Mouse (Mus musculus): ENCODE data around the gene Tbc1d20. TPM values are rescaled to one million over a fixed set of nuclear protein-coding genes. Genes with fewer than 3 reads are reported as not detected.
"Not testable (repeated sequence)": the region's sequence is repeated elsewhere in the genome, so short reads cannot be mapped to it uniquely, and the experiment has no call there.

Tbc1d20 gene
- total RNA-seq (2021): 10 to 100 TPM; 61.4 to 71.4 TPM

DNA sequence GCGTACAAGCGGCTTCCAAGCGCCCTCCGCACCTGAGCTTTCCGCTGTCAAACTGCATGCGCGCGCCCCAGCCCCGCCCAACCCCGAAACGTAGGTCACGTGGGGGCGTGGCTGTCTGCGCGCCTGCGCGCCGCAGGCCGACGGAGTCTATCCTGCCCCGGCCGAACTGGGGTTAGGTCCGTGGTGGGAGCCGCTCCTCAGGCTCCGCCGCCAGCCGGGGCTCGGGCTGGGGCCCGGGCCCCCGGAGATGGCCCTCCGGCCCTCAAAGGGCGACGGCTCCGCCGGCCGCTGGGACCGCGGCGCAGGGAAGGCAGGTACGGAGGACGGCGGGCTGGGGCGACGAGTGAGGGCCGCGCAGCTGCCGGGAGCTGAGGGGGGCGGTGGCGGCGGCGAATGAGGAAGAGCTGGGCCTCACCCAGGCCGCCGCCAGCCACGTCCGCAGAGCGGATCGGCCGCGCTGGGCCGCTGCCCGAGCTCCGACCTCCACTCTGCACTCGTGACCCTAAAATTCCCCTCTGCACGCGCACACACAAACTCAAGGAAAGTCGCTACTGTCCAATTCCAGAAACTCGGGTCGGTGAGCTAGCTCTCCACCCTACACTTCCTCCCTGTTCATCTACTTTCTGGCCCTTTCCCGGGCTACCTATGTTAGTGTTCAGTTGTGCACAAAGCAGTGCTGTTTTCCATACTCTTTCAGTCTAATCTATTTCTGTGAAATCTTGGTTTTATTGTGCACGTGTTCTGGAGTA is at the start of gene Tbc1d20:
Tbc1d20 (plus strand) TSS at position 102 of the 749 bp plus-strand sequence.
- intact Hi-C loops (cut with DNase I): loop anchor here (2.0 to 5.0 kb wide), 2 partner anchors 37 to 73 kb away; no protein-coding TSS in a partner anchor
- peak; percentile 91 to 93 for DNase-seq

GRCm38 (mm10) chr2:152247213-152247612 is 46.4 kb upstream of the Tbc1d20 start:
- intact Hi-C loops (cut with DNase I): no loop called here
- DNase-seq: no peak

DNA sequence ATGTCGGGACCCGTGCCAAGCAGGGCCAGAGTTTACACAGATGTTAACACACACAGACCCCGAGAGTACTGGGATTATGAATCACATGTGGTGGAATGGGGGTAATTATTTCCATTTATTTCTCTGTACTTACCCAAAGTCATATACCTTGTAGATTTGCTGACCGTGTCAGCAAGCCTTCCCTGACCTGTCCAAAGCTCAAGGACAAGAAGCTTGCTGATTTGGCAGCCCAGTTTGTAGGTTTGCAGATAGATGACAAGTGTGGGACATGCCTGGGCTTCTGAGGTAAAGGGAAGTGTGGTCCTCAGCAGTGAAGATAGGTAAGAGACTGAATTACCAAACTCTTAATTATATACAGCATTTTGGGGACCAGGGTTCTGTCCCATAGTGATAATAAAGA is 43.1 kb upstream of the Tbc1d20 start:
- intact Hi-C loops (cut with DNase I): no loop called here
- no peak for DNase-seq

GRCm38 (mm10) chr2:152259739-152260138 is 33.9 kb upstream of the Tbc1d20 start:
- intact Hi-C loops (cut with DNase I): no loop called here

GRCm38 (mm10) chr2:152273639-152274038 is 20.0 kb upstream of the Tbc1d20 start:
- no peak for DNase-seq
- intact Hi-C loops (cut with DNase I): no loop called here

More at GRCm38 (mm10) chr2:152259739-152260138, 33.9 kb upstream of the Tbc1d20 start:
- no peak for DNase-seq

DNA sequence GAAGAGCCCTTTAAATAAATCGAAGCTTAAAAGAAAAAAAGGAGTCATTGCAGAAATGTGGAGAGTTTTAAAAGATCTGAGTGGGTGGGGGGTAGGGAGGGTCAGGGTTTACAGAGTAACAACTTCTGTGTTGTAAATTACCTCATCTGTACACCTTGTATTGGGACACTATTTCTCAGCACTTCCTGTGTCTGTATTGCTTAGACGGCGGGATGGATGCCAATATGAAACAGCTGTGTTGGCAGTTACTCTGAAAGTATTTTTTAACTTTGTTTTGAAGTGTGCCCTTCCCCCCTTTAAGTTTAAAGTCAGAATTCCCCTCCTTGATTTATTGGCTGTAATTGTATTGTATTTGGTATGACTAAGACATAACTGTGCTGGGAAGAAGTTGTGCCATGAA is 12.2 kb upstream of the Tbc1d20 start:
- DNase-seq: peak; percentile 22 to 26

GRCm38 (mm10) chr2:152287560-152287959 is 6.1 kb upstream of the Tbc1d20 start:
- no peak for DNase-seq
- intact Hi-C loops (cut with DNase I): no loop called here

More for the DNA sequence above, 12.2 kb upstream of the Tbc1d20 start:
- intact Hi-C loops (cut with DNase I): no loop called here

DNA sequence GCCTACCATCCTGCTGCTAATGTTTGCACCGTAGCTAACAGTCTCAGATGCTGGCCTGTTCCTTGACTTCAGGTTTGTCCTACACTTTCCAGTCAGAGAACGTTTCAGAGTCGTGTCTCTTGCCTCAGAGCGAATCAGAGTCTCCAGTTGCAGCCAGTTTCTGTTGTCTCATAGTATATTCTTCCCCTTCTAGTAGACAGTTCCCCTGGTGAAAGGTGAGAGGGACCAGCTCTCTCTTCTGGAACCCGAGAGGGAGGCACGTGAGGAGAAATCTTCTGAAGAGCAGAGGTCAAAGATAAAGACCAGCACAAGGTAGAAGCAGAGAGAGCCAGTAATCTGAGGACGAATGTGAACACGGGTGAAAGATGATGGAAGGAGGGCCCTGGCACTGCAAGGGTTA is 5.6 kb upstream of the Tbc1d20 start:
- no peak for DNase-seq
- intact Hi-C loops (cut with DNase I): no loop called here

DNA sequence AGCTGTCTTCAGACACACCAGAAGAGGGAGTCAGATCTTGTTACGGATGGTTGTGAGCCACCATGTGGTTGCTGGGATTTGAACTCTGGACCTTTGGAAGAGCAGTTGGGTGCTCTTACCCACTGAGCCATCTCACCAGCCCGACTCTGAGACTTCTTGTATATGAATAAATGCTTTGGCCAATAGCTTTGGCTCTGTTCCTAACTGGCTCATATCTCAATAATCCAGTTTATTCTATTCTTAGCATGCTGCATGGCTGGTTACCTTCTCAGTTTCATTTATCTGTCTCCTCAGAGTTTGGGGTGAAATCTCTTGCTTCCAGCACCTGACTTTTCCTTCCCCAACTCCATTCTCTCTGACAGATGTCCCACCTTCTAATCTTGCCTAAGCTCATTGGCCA is 4.0 kb upstream of the Tbc1d20 start:
- DNase-seq: not testable (repeated sequence)
- intact Hi-C loops (cut with DNase I): loop anchor here (5.0 kb wide), 1 partner anchor 78 kb away; no protein-coding TSS in a partner anchor

- no peak for DNase-seq
- intact Hi-C loops (cut with DNase I): loop anchor here (5.0 kb wide), 1 partner anchor 75 kb away; no protein-coding TSS in a partner anchor
Observed at GRCm38 (mm10) chr2:152292475-152292874, 1.2 kb upstream of the Tbc1d20 start.

- intact Hi-C loops (cut with DNase I): loop anchor here (5.0 kb wide), 1 partner anchor 74 kb away; no protein-coding TSS in a partner anchor
- no peak for DNase-seq
Observed at GRCm38 (mm10) chr2:152293179-152293726, 375 bp upstream of the Tbc1d20 start.

DNA sequence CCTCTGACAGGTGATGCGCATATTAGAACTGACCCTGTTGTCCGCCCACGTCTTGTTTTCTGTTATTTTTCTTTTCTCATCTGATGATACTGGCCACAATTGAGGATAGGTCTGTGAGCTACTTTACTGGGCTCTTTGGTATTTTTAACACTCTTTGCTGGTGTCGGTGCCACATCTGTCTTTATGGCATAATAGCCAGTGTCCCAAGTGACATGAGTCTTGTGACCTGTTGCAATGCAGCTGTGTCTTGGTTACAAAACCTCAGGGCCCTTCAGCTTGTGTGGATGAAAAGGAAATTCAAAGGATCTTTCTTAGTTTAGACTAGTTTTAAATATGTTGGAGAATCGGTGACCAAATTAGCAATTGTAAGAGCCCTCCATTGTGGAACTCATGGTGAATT is 913 bp downstream of the Tbc1d20 start:
- intact Hi-C loops (cut with DNase I): loop anchor here (2.0 to 5.0 kb wide), 2 partner anchors 36 to 73 kb away; no protein-coding TSS in a partner anchor

DNA sequence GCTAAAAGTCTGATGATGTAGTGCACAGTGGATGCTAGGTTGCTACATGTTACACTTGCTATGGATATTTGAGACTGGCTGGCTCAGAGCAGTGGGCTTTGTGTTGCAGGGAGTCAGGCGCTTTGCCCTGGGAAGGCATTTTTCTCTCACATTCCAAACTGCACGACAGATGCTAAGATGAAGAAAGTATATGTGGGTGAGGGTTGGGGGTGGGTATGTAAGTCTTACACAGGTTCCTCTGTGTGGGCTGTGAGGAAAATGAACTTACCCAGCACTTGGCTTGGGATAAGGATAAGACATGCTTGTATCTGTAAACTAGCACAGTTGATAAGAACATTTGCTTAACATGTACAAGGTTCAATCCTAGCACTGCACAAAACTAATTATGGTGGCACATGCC is 9.2 kb downstream of the Tbc1d20 start:
- intact Hi-C loops (cut with DNase I): no loop called here
- no peak for DNase-seq

More for the DNA sequence above, 913 bp downstream of the Tbc1d20 start:
- DNase-seq: no peak

GRCm38 (mm10) chr2:152303781-152304180 is 10.2 kb downstream of the Tbc1d20 start:
- intact Hi-C loops (cut with DNase I): no loop called here
- no peak for DNase-seq

- intact Hi-C loops (cut with DNase I): no loop called here
- no peak for DNase-seq
Observed at GRCm38 (mm10) chr2:152305480-152305879, 11.9 kb downstream of the Tbc1d20 start.

DNA sequence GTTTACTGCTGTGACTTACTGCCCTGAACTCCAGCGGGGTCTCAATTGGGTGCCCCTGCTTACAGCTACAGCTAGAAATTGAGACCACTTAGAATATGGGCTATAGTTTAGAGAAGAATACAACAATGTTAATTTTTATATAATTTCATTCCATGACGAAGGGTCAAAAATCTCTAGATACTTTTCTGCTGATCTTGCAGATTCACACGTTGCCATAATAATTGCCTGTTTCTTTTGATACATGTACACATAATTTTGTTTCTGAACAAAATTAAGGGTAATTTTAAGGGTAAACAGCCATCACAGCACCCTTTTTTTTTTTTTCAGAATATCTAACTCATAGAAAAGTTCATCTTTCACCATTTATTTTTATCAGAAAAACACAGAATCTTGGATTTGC is 13.6 kb downstream of the Tbc1d20 start:
- intact Hi-C loops (cut with DNase I): no loop called here
- no peak for DNase-seq

DNA sequence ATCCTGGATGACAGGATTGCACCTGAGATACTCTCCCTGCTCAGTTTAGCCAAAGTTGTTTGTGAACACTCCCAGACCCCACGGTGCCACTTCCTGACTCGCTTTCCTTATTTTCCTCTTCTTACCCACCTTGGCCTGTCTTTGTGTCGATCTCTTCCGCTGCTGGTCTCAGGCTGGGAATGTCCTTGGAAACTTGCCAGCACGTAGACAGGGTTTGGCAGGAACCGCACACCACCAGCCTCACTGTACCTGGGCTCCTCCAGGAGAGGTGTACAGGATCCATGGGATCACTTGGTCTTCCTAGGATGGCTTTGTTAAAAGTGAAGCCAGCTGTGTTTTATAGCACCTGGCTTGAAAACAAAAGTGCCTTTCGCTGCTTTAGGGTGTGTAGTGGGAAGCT is 19.4 kb downstream of the Tbc1d20 start:
- DNase-seq: no peak
- intact Hi-C loops (cut with DNase I): no loop called here

DNA sequence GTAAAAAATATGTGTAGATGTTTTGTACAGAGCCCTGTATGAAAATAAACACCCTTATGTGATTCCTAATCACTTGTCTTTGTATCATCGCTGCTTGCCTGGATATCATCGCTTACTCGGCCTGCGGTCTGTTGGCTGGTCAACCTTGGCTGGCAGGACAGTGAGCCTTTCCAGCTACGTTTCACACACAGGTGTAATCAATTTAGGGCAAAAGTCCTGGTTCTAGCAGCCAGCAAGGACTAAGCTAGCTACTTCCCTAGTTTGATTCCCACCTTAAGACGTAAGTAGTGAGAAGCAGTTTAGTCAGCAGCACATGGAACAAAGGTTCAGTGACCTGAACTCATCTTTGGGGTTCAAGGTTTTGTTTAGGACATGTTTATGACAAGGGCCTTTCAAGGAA is 20.3 kb downstream of the Tbc1d20 start:
- no peak for DNase-seq
- intact Hi-C loops (cut with DNase I): no loop called here

GRCm38 (mm10) chr2:152317054-152317453 is 23.4 kb downstream of the Tbc1d20 start:
- intact Hi-C loops (cut with DNase I): no loop called here
- DNase-seq: peak in 1 of 2 experiments; percentile 45

DNA sequence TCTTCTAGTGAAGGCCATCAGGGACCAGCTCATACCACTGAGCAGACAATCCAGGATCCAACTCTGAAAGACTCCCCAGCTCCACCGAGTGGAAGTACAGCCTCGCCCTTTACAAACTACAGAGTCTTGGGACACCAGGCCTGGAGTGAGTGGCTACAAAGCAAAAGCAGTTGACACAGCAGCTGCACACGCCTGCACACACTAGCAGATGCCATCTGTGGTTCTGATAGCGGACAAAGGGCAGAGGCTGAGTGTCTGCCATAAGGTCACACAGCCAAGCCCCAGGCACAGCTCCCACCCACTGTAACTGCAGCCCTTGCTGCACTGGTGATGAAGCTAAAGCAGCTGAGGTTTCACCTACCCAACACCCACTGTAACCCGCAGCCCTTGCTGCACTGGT is 27.9 kb downstream of the Tbc1d20 start:
- no peak for DNase-seq
- intact Hi-C loops (cut with DNase I): no loop called here

DNA sequence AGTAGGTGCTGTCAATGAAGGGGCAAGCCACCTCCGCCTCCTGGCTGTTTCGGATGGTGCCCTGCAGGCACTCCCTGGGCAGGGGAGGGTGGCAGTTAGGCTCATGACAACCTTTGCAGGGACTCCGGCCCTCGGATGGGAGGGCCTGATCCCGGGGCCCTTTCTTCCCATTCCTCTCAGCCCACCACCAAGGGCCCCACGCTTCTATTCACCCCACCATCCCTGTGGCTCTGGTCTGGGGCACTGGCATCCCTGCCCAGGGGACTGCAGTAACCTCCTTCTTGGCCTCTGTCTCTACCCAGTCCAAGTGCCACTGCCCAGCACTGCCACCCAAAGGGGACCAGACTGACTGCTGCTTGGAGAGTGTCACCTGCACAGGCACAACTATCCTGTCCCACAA is 28.6 kb downstream of the Tbc1d20 start:
- intact Hi-C loops (cut with DNase I): no loop called here
- DNase-seq: no peak

- intact Hi-C loops (cut with DNase I): no loop called here
- no peak for DNase-seq
Observed at GRCm38 (mm10) chr2:152323971-152324370, 30.3 kb downstream of the Tbc1d20 start.

Measured in heart, postnatal 10 days (tissue).